Comparison of ENCODE assay signal across 11 mouse cellular contexts in the genomic region with DNA sequence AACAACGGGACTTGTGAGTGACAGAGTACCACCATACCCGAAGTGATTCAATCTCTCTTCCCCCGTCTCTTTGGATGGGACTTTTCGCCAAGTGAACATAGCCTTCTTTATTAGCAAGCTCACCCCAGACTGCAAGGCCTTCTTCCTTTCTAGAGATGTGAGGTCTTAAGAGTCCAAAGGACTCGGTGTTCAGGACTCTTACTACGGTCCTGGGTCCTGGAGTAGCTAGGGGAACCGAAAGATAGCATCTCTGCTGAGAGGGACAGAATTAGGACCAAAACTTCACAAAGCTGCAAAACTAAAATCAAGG. TPM values are rescaled to one million over a fixed set of nuclear protein-coding genes. Genes with fewer than 3 reads are reported as not detected.
A peak's percentile ranks its signal among the peaks of the same experiment; 100 is the strongest.
DNase-seq lines count a peak whose midpoint lies in the region; ATAC-seq lines count a peak whose summit lies in the region.
"Had no signal": no experiment of that assay in that cellular context is flagged by ENCODE, and none has a peak within 500 bp of the region (broad histone marks: within the 10 kb centered on the region; RNA-seq: fewer than 3 reads in every experiment).

No protein-coding gene starts in this region.

- H3K27me3 ChIP-seq in heart, embryonic 15.5 days, result peaks cover 88% of the 10 kb centered on the region
- peaks cover 90% of the 10 kb centered on the region for H3K27me3 ChIP-seq in embryonic facial prominence, embryonic 12.5 days
- peaks cover 99% of the 10 kb centered on the region for H3K27me3 ChIP-seq in limb, embryonic 13.5 days
- peaks cover 98% of the 10 kb centered on the region for H3K27me3 ChIP-seq in neural tube, embryonic 13.5 days

- H3K9me3 ChIP-seq in heart, embryonic 15.5 days (replicated peaks), result no peaks in the 10 kb centered on the region
- H3K9me3 ChIP-seq in embryonic facial prominence, embryonic 12.5 days, result no peaks in the 10 kb centered on the region
- H3K9me3 ChIP-seq in limb, embryonic 13.5 days, result no peaks in the 10 kb centered on the region
- no peaks in the 10 kb centered on the region for H3K9me3 ChIP-seq in neural tube, embryonic 13.5 days

- no peak for DNase-seq in heart, adult 11 months
- no peak for DNase-seq in c-Kit-positive CD71-positive TER-119-positive erythroid progenitor cells, embryonic 14.5 days (ENCODE audit: low spot score)
- no peak for DNase-seq in adipocyte (ENCODE audit: low spot score)
- no peak for DNase-seq in left cerebral cortex, adult 11 months (ENCODE audit: low spot score)
- DNase-seq: kidney, adult 8-10 months; liver; thymus, adult 2 months had no signal

- H3K4me3 ChIP-seq in heart, embryonic 15.5 days, result no peak overlapping the region
- 0 out of 2 replicates have a peak overlapping the region, but pooled peaks have one; percentile 41 for H3K4me3 ChIP-seq in embryonic facial prominence, embryonic 12.5 days
- H3K4me3 ChIP-seq in limb, embryonic 13.5 days, result peak overlapping the region; percentile 63; the same call in 1 of the 2 replicates
- H3K4me3 ChIP-seq in neural tube, embryonic 13.5 days, result no peak overlapping the region

- 27% methylated on average over 7 of the region's 7 CpGs for WGBS in heart, embryonic 15.5 days
- 7% methylated on average over 7 of the region's 7 CpGs for WGBS in embryonic facial prominence, embryonic 12.5 days
- WGBS in limb, embryonic 13.5 days, result 5% methylated on average over 7 of the region's 7 CpGs
- WGBS in neural tube, embryonic 13.5 days, result 4% methylated on average over 7 of the region's 7 CpGs

- no peaks in the 10 kb centered on the region for H3K36me3 ChIP-seq in heart, embryonic 15.5 days
- H3K36me3 ChIP-seq in embryonic facial prominence, embryonic 12.5 days, result no peaks in the 10 kb centered on the region
- no peaks in the 10 kb centered on the region for H3K36me3 ChIP-seq in limb, embryonic 13.5 days
- H3K36me3 ChIP-seq in neural tube, embryonic 13.5 days, result no peaks in the 10 kb centered on the region

- H3K4me1 ChIP-seq in heart, embryonic 15.5 days (replicated peaks), result peaks cover 44% of the 10 kb centered on the region
- H3K4me1 ChIP-seq in embryonic facial prominence, embryonic 12.5 days, result peaks cover 28% of the 10 kb centered on the region
- H3K4me1 ChIP-seq in limb, embryonic 13.5 days, result peaks cover 62% of the 10 kb centered on the region
- H3K4me1 ChIP-seq in neural tube, embryonic 13.5 days (replicated peaks), result peaks cover 51% of the 10 kb centered on the region

- H3K27ac ChIP-seq in heart, embryonic 15.5 days, result no peak overlapping the region
- no peak overlapping the region for H3K27ac ChIP-seq in embryonic facial prominence, embryonic 12.5 days
- no peak overlapping the region for H3K27ac ChIP-seq in limb, embryonic 13.5 days
- no peak overlapping the region for H3K27ac ChIP-seq in neural tube, embryonic 13.5 days (replicated peaks)

- ATAC-seq in heart, embryonic 15.5 days (replicated peaks; ENCODE audit: insufficient number of reproducible peaks, insufficient read depth, low FRiP score, low read depth), result no peak
- no peak for ATAC-seq in embryonic facial prominence, embryonic 12.5 days (ENCODE audit: insufficient number of reproducible peaks, insufficient read depth, low FRiP score, low TSS enrichment)
- no peak for ATAC-seq in limb, embryonic 13.5 days (ENCODE audit: low FRiP score, low read depth)
- no peak for ATAC-seq in neural tube, embryonic 13.5 days (ENCODE audit: low read depth)

- H3K9ac ChIP-seq in heart, embryonic 15.5 days, result no peak overlapping the region
- H3K9ac ChIP-seq in embryonic facial prominence, embryonic 12.5 days, result no peak overlapping the region
- no peak overlapping the region for H3K9ac ChIP-seq in limb, embryonic 13.5 days
- H3K9ac ChIP-seq in neural tube, embryonic 13.5 days, result no peak overlapping the region

- H3K4me2 ChIP-seq in heart, embryonic 15.5 days, result peak overlapping the region; percentile 95; the same call in 1 of the 2 replicates
- peak overlapping the region; percentile 96; the same call in 1 of the 2 replicates for H3K4me2 ChIP-seq in embryonic facial prominence, embryonic 12.5 days (replicated peaks)
- H3K4me2 ChIP-seq in limb, embryonic 13.5 days (replicated peaks), result peak overlapping the region; percentile 97
- peak overlapping the region; percentile 92; the same call in 1 of the 2 replicates for H3K4me2 ChIP-seq in neural tube, embryonic 13.5 days

RNA-seq across cellular contexts. Expression of a gene that starts 3.7 kb away (rescaled TPM):
- polyA plus RNA-seq in heart, embryonic 15.5 days (2015; fragmentation: Nextera tagmentation; extraction: Ambion mirVana), result 0.16 and 0.21 TPM in 2 replicates
- polyA plus RNA-seq in embryonic facial prominence, embryonic 12.5 days (2016; fragmentation: Nextera tagmentation; extraction: Ambion mirVana), result 0.56 and 0.82 TPM in 2 replicates
- polyA plus RNA-seq in limb, embryonic 13.5 days (2015; fragmentation: Nextera tagmentation; extraction: Ambion mirVana), result 0.60 and 0.84 TPM in 2 replicates
- polyA plus RNA-seq in neural tube, embryonic 13.5 days (2015; fragmentation: Nextera tagmentation; extraction: Ambion mirVana), result 0.11 and 0.21 TPM in 2 replicates

Comparison
In these comparisons a context has a peak if more than half of its experiments do, and no peak if none do; other contexts are left out.
1. H3K4me3 ChIP-seq: peak in embryonic facial prominence, embryonic 12.5 days (single experiment) and limb, embryonic 13.5 days (single experiment); none in heart, embryonic 15.5 days (single experiment) and neural tube, embryonic 13.5 days (single experiment).
2. Peak in every context shown above with its lines, with median percentiles within 50 percentile points of each other: H3K4me2 ChIP-seq.